Mouse (Mus musculus): ENCODE results near the gene Taf15. TPM values are rescaled to one million over a fixed set of nuclear protein-coding genes. Genes with fewer than 3 reads are reported as not detected.

Taf15 gene
- polyA plus RNA-seq, 1 experiment from 2014 or later = 12.4 TPM

DNA sequence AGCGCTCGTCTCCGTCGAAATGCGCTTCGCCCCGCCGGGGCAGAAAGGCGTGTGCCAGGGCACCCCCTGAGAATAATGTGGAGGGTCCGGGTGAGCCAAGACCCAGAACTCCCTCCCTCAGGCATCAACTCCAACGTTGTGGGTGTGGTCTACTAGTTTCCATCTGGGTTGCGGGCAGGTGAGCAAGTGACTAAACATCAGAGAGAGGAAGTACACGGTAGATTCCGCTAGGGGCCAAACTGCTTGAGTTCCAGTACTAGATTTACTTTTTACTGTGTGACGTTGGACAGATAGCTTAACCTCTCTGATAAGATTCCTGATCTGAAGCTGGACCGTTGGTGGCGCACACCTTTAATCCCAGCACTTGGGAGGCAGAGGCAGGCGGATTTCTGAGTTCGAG lies 27.9 kb upstream of the Taf15 start:
- no peak for DNase-seq (ENCODE audit: low spot score)
- Histone ChIP-seq H3K27me3 (replicated peaks; ENCODE audit: low read depth, poor library complexity, severe bottlenecking) (peaks cover 70% of the 10 kb centered on the region), H3K4me3 (peak overlapping the region; percentile 43), H3K4me1 (peaks cover 70% of the 10 kb centered on the region), H3K36me3 (replicated peaks) (no peaks in the 10 kb centered on the region), H3K9me3 (no peaks in the 10 kb centered on the region), H3K27ac (replicated peaks) (no peak overlapping the region)
- 30% methylated on average over 19 of the region's 19 CpGs for WGBS

DNA sequence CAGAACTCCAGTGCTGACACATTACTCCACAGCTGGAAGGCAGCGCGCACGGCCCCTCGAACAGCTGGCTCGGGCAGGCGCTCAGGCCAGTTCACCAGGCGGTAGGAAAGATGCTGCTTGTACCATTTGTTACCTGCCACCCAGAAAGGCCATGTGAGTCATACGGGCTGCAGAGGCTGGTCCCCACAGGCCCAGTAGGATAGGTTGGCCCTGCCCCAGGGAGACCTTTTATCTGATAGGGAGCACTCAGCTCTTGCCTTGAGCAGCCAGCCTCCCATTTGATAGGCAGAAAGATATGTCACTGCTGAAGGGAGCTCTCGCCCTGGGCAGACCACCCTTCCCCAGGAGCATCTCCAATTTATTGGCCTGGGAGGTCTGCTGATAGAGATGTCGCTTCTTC lies 25.3 kb upstream of the Taf15 start:
- H3K27me3 ChIP-seq (replicated peaks; ENCODE audit: low read depth, poor library complexity, severe bottlenecking) = peaks cover 54% of the 10 kb centered on the region
- peaks cover 58% of the 10 kb centered on the region for H3K4me1 ChIP-seq
- 59% methylated on average over 10 of the region's 10 CpGs for WGBS
- H3K27ac ChIP-seq (replicated peaks) = peak overlapping the region; percentile 78; the same call in 1 of the 2 replicates
- no peaks in the 10 kb centered on the region for H3K36me3 ChIP-seq (replicated peaks)
- no peak for DNase-seq (ENCODE audit: low spot score)
- no peak overlapping the region for H3K4me3 ChIP-seq
- no peaks in the 10 kb centered on the region for H3K9me3 ChIP-seq

DNA sequence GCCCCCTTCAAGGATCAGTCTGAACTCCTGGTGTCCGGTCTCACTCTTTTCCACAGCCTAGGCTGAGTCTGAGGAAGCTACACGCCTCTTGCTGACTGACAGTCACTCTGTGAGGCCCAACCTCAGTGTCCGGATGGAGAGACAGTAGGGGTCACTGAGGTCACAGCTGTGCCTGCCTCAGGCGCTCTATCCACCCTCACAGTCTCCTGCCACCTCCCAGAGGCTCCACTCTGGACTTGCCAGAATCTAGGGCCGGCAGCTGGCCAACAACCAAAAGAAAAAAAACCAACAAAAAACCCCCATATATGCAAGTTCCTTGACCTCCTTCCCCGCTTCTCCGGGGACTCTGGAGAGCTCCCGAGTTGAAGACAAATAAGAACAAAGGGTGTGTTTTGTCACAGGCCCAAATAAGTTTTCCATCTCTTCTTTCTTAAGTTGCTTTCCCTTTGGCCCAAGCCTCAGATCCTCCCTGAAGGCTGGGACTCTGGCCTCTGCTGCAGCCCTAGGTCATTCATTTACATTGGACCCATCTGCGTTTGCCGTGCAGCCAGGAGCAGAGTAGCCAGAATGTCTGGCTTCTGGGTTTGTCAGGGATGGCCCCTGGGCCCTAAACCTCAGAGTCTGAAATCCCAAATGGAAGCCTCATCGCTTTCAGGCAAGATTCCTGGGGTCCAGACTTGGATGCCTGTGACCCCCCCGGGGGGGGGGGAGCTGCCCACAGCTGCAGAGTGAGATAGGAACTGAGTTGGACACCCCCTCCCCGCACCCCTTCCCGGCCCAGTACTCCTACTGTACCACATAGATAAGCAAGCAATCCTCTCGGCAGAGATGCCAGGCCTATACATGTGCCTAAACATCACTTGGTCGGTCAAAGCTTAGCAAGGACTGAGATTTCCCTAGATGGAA lies 24.6 kb upstream of the Taf15 start:
- DNase-seq (ENCODE audit: low spot score) = peak; percentile 59

DNA sequence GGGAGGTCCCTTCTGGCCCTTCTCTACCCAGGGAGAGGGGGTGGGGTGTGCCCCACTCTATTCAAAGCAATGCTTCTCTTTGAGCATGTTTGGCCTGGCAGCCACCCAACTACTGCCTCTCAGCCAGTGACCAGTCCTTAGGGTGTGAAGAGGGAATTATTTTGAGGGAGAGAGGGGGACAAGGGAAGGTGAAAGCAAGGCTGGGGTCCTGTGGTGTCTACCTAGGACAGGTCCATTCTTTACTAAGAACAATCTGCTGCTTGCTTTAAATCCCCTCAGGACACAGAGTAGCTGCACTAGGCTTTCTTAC lies 24.0 kb upstream of the Taf15 start:
- H3K27ac ChIP-seq (replicated peaks) = peak overlapping the region; percentile 78
- H3K9me3 ChIP-seq = no peaks in the 10 kb centered on the region
- peaks cover 41% of the 10 kb centered on the region for H3K27me3 ChIP-seq (replicated peaks; ENCODE audit: low read depth, poor library complexity, severe bottlenecking)
- peaks cover 48% of the 10 kb centered on the region for H3K4me1 ChIP-seq
- no peak for DNase-seq (ENCODE audit: low spot score)
- no peaks in the 10 kb centered on the region for H3K36me3 ChIP-seq (replicated peaks)
- H3K4me3 ChIP-seq = no peak overlapping the region

More for the DNA sequence above, 24.6 kb upstream of the Taf15 start:
- peaks cover 47% of the 10 kb centered on the region for H3K27me3 ChIP-seq (replicated peaks; ENCODE audit: low read depth, poor library complexity, severe bottlenecking)
- no peak overlapping the region for H3K4me3 ChIP-seq
- no peaks in the 10 kb centered on the region for H3K9me3 ChIP-seq
- 28% methylated on average over 16 of the region's 16 CpGs for WGBS
- no peaks in the 10 kb centered on the region for H3K36me3 ChIP-seq (replicated peaks)
- H3K27ac ChIP-seq (replicated peaks) = peak overlapping the region; percentile 78
- peaks cover 54% of the 10 kb centered on the region for H3K4me1 ChIP-seq

DNA sequence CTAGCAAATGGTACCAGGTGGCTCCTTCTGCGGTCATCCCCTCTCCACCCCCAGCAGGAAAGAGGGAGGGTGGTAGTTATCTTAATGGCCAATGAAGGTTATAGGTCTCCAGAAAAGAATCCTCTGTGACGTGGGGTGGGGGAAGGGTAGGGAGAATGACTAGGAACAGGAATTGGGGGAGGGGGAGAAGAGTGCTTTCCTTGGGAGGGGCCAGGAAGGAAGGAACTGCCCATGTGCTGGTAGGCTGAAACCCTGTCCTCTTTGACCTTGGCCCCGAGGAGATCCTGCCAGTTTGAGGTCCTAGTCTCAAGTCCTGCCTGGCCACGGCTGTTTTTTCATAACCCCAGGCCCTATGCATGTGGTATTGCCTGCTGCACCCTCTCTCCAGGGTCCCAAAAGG lies 23.6 kb upstream of the Taf15 start:
- H3K4me3 ChIP-seq = no peak overlapping the region
- H3K27ac ChIP-seq (replicated peaks) = peak overlapping the region; percentile 78
- H3K9me3 ChIP-seq = no peaks in the 10 kb centered on the region
- H3K4me1 ChIP-seq = peaks cover 46% of the 10 kb centered on the region
- no peaks in the 10 kb centered on the region for H3K36me3 ChIP-seq (replicated peaks)
- WGBS = 30% methylated on average over 4 of the region's 4 CpGs
- DNase-seq (ENCODE audit: low spot score) = peak; percentile 50
- peaks cover 37% of the 10 kb centered on the region for H3K27me3 ChIP-seq (replicated peaks; ENCODE audit: low read depth, poor library complexity, severe bottlenecking)

DNA sequence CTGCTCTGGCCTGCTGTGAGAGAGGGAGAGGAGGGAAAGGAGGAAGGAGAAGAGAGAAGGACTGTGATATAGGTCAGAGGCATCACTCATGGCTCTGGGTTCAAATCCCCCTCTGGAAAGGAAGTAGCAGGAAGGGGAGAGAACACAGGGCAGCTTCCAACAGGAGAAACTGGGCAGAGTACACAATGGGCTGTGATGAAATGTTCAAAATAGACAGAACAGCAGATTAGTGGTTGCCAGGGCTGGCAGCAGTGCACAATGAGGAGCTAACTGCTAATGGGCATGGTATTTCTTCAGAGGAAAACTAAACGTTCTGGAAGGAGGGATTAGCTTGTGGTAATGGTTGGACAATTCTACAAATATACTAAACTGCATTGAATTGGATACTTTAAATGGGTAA lies 22.3 kb upstream of the Taf15 start:
- Histone ChIP-seq H3K36me3 (replicated peaks) (no peaks in the 10 kb centered on the region), H3K9me3 (no peaks in the 10 kb centered on the region), H3K27me3 (replicated peaks; ENCODE audit: low read depth, poor library complexity, severe bottlenecking) (peaks cover 29% of the 10 kb centered on the region), H3K4me1 (peaks cover 51% of the 10 kb centered on the region), H3K27ac (replicated peaks) (no peak overlapping the region), H3K4me3 (no peak overlapping the region)
- 49% methylated on average over 1 of the region's 1 CpGs for WGBS
- DNase-seq (ENCODE audit: low spot score) = no peak

DNA sequence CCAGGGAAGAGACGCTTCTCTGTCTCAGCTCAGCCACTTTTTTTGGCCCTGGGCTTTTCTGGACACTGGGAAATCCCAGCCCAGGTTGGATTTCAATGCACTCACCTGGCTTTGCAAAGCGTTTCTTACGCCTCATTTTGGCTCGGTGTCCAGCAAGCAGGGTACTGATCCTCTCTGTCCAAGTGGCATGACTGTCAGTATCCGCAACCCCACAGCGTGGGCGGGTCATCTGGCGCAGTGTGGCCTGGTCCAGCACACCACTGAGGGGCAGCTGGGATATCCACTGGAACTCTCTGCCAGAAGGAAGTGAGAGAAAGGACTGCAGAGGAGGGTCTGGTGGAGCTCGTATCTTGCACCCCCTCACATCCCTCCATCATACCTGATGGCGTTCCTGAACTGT lies 21.6 kb upstream of the Taf15 start:
- Histone ChIP-seq H3K36me3 (replicated peaks) (no peaks in the 10 kb centered on the region), H3K4me3 (no peak overlapping the region), H3K4me1 (peaks cover 58% of the 10 kb centered on the region), H3K27ac (replicated peaks) (no peak overlapping the region), H3K9me3 (no peaks in the 10 kb centered on the region), H3K27me3 (replicated peaks; ENCODE audit: low read depth, poor library complexity, severe bottlenecking) (peaks cover 22% of the 10 kb centered on the region)
- no peak for DNase-seq (ENCODE audit: low spot score)
- 88% methylated on average over 10 of the region's 10 CpGs for WGBS

DNA sequence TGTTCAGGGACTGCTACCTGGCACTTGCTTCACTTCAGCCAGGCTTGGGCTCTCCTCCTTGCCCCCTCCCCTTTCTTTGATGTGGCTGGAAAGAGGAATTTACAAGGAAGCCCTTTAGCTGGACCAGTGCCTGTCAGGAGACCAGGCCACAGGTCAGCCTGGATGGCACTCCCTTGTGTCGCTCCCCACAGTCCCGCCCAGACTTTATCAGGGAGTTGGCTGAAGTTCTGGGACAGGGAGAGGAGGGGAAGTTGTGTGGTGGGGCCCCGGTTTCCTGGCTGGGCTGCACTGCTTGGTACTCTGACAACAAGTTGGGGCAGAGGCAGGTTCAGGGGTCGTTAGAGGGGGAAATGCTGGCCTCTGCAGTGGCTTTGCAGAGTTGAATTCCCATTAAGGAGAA lies 18.3 kb upstream of the Taf15 start:
- no peak overlapping the region for H3K4me3 ChIP-seq
- H3K9me3 ChIP-seq = no peaks in the 10 kb centered on the region
- DNase-seq (ENCODE audit: low spot score) = no peak
- H3K4me1 ChIP-seq = peaks cover 48% of the 10 kb centered on the region
- H3K36me3 ChIP-seq (replicated peaks) = no peaks in the 10 kb centered on the region
- 0 out of 2 replicates have a peak, but pooled peaks cover 7% of the 10 kb centered on the region for H3K27me3 ChIP-seq (replicated peaks; ENCODE audit: low read depth, poor library complexity, severe bottlenecking)
- H3K27ac ChIP-seq (replicated peaks) = peak overlapping the region; percentile 19; the same call in 1 of the 2 replicates
- WGBS = 14% methylated on average over 4 of the region's 4 CpGs

DNA sequence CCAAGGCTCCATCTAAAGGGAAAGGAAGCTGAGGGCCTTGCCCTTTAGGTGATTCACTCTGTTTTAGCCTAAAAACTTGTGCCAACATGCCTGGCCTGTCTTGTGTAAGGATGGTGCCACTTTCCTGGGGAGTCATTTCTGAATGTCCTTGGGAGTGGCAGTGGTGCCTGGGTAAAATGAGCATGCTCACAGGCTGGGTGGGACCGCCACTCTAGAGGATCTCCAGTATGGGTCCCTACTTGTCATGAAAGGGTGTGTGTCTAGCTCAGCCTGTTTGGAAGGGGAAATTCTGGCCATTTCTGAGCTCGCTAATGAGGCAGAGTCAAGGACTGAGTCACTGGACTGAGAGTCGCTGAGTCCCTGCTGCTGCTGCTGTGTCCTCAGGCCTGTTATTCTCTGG lies 17.3 kb upstream of the Taf15 start:
- no peak for DNase-seq (ENCODE audit: low spot score)
- 69% methylated on average over 3 of the region's 3 CpGs for WGBS
- H3K27ac ChIP-seq (replicated peaks) = no peak overlapping the region

DNA sequence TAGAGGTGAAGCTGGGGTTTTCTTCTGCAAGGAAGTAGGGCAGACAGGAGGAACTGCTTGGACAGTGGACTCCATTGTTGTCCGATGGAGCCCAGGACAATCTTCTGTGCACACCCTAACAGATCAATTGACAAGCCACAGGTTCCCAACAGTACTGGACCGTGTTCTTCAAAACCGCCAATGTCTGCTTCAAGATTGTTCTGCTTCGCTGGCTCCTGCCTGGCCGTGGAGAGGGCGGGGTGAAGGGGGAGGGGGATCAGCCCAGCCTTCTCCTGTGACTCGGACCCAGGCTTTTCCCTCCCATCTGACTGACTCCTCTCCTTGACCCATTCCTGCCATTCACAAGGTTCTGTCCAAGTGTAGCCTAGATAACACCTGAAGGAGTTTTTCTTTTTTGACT lies 15.6 kb upstream of the Taf15 start:
- 32% methylated on average over 7 of the region's 7 CpGs for WGBS
- H3K4me1 ChIP-seq = peaks cover 48% of the 10 kb centered on the region
- H3K36me3 ChIP-seq (replicated peaks) = no peaks in the 10 kb centered on the region
- H3K27ac ChIP-seq (replicated peaks) = no peak overlapping the region
- DNase-seq (ENCODE audit: low spot score) = no peak
- H3K9me3 ChIP-seq = no peaks in the 10 kb centered on the region
- peaks cover 31% of the 10 kb centered on the region for H3K27me3 ChIP-seq (replicated peaks; ENCODE audit: low read depth, poor library complexity, severe bottlenecking)
- H3K4me3 ChIP-seq = no peak overlapping the region

More for the DNA sequence above, 17.3 kb upstream of the Taf15 start:
- Histone ChIP-seq H3K9me3 (no peaks in the 10 kb centered on the region), H3K36me3 (replicated peaks) (no peaks in the 10 kb centered on the region), H3K27me3 (replicated peaks; ENCODE audit: low read depth, poor library complexity, severe bottlenecking) (peaks cover 18% of the 10 kb centered on the region), H3K4me3 (no peak overlapping the region), H3K4me1 (peaks cover 41% of the 10 kb centered on the region)

DNA sequence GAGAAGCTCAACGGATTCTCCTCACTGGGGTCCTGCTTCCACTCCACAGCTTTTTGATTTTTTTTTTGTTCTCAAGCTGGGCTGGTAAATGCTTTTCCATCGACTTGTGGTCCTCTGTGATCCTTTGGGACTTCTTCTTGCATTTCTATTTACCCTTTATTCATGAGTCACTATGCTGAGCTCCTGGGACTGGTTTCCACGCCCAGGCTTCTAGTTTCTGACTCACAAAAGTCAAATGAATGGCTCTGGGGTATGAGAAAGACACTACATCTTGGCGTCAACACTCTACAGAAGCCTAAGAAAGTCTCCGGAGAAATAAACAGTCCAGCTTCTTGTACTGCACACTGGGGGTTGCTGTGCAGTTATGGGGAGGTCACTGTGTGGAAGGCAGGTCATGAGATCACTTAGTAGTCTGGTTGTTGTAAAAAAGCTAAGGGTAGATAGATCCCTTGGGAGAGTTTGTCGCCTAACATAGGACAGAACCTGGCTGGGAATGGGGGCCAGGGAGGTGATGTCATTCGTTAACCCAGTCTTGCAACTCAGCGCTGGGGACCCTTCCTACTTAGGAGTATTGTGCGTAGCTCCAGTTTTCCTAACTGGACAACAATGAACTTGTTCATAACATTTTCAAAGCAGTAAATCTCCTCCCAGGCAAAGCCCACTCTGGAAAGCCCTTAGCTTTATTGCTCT lies 14.8 kb upstream of the Taf15 start:
- H3K27me3 ChIP-seq (replicated peaks; ENCODE audit: low read depth, poor library complexity, severe bottlenecking) = peaks cover 39% of the 10 kb centered on the region
- WGBS = 66% methylated on average over 9 of the region's 9 CpGs
- DNase-seq (ENCODE audit: low spot score) = no peak
- no peaks in the 10 kb centered on the region for H3K36me3 ChIP-seq (replicated peaks)
- H3K4me1 ChIP-seq = peaks cover 56% of the 10 kb centered on the region
- H3K4me3 ChIP-seq = no peak overlapping the region
- H3K9me3 ChIP-seq = no peaks in the 10 kb centered on the region
- no peak overlapping the region for H3K27ac ChIP-seq (replicated peaks)

DNA sequence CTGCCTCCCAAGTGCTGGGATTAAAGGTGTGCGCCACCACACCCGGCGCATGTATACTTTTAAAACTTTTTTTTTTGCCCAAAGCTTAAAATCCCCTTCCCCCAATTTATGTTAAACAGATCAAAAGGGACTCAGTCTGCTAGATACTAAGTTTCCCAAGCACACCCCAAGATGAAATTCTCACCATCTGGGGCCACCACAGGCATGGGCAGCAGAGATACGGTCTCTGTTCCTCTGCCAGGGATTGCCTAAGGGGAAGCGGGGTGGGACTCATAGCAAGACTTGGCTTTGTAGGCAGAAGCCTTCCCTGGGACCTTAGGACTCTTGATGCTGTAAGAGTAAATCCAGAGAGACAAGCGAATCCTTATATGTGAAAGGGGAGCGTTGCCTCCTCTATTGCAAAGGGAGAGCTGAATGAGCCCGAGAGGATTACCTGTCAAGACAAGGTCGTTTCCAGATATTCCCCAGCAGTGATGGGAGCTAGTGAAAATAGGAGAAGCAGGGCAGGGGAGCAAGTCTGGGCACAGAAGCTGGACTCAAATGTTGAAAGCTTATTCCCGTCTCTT lies 11.3 kb upstream of the Taf15 start:
- Histone ChIP-seq H3K9me3 (no peaks in the 10 kb centered on the region), H3K27ac (replicated peaks) (no peak overlapping the region), H3K36me3 (replicated peaks) (no peaks in the 10 kb centered on the region), H3K4me1 (peaks cover 39% of the 10 kb centered on the region), H3K4me3 (peak overlapping the region; percentile 72; the same call in 1 of the 2 replicates), H3K27me3 (replicated peaks; ENCODE audit: low read depth, poor library complexity, severe bottlenecking) (peaks cover 68% of the 10 kb centered on the region)
- DNase-seq (ENCODE audit: low spot score) = no peak
- 65% methylated on average over 10 of the region's 10 CpGs for WGBS

All from embryonic facial prominence, embryonic 10.5 days (tissue).